Mouse (Mus musculus): ENCODE results near the gene Cct8l1. TPM values are rescaled to one million over a fixed set of nuclear protein-coding genes. Genes with fewer than 3 reads are reported as not detected.

Gene Cct8l1
- polyA plus RNA-seq (2021): not detected

DNA sequence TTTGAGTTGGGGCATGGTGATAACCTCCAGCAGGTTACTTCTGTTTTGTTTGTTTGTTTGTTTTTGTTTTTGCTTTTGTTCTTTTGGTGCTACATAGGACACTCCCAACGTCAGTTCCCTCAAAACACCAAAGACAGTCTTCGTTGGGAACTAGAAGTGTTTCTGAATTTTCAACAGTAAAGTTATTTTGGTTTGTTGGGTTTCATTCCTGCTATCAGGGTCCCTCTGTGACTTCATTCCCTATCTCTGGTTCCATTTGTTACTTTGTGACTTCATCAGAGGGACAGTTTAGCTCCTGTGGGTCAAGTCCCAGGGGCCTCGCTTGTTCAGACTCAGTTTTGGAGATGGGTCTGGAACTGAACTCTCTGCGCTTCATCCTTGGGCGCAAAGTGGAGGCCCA, at the start of gene Cct8l1:
Cct8l1 (plus strand) TSS at position 301 of the 400 bp plus-strand sequence.
- TF ChIP-seq CTCF (IDR thresholded peaks at IDR 0.05): no peak
- in situ Hi-C loops (cut with MboI; ENCODE audit: low pct_unique_long_range_greater_than_20kb): no loop called here

GRCm38 (mm10) chr5:25472070-25472469, 43.8 kb upstream of the Cct8l1 start:
- H3K27me3 ChIP-seq: no peaks in the 10 kb centered on the region
- ATAC-seq (peak; percentile 57), DNase-seq (ENCODE audit: low read depth, low spot score) (peak; percentile 27)
- in situ Hi-C loops (cut with MboI; ENCODE audit: low pct_unique_long_range_greater_than_20kb): no loop called here
- ChIA-PET CTCF (interaction anchor here (0.8 to 1.5 kb wide), 4 partner anchors 10 to 51 kb away, joined by 3 read pairs; partner anchors contain the start of gene Kmt2c), POLR2A (interaction anchor here (0.6 to 2.1 kb wide), 3 partner anchors 21 to 27 kb away, joined by 3 to 10 read pairs (median 3); partner anchors contain the start of gene Kmt2c)
- TF ChIP-seq CTCF (IDR thresholded peaks at IDR 0.05): no peak

More for the DNA sequence above, at the start of gene Cct8l1:
- POLR2A ChIA-PET: no interaction called here
- CTCF ChIA-PET: interaction anchor here (1.3 kb wide), 2 partner anchors 12 to 15 kb away, joined by 3 read pairs; no protein-coding TSS in a partner anchor
- DNase-seq (ENCODE audit: low read depth, low spot score) (no peak), ATAC-seq (no peak)
- no peaks in the 10 kb centered on the region for H3K27me3 ChIP-seq

- CTCF ChIA-PET: no interaction called here
- ATAC-seq (no peak), DNase-seq (ENCODE audit: low read depth, low spot score) (no peak)
- in situ Hi-C loops (cut with MboI; ENCODE audit: low pct_unique_long_range_greater_than_20kb): no loop called here
- POLR2A ChIA-PET: no interaction called here
- no peak for TF ChIP-seq CTCF (IDR thresholded peaks at IDR 0.05)
- H3K27me3 ChIP-seq: no peaks in the 10 kb centered on the region
These were observed 40.1 kb upstream of the Cct8l1 start for GRCm38 (mm10) chr5:25475789-25476188.

DNA sequence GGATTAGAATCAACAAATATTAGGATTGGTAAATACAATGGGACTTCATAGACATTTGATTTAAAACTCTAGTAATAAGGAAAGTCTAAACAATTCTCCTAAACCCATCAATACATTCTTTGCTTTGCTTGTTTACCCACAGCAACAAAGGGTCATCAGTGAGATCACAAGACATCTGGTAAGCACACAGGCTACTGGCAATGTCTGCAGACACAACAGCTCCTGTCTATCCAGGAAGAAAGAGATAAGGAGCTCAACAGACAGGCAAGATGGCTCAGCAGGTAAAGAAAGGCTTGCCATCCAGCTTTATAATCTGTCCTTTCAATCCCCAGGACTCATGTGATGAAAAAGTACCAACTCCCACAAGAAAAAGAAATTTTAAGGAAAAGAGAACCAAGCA, 37.0 kb upstream of the Cct8l1 start:
- in situ Hi-C loops (cut with MboI; ENCODE audit: low pct_unique_long_range_greater_than_20kb): no loop called here
- DNase-seq (ENCODE audit: low read depth, low spot score): no peak
- ChIA-PET CTCF (interaction anchor here (1.2 to 1.6 kb wide), 2 partner anchors 12 to 43 kb away, joined by 3 to 6 read pairs; no protein-coding TSS in a partner anchor), POLR2A (no interaction called here)
- no peak for TF ChIP-seq CTCF (IDR thresholded peaks at IDR 0.05)
- no peak for ATAC-seq
- H3K27me3 ChIP-seq: no peaks in the 10 kb centered on the region

GRCm38 (mm10) chr5:25496652-25497051, 19.2 kb upstream of the Cct8l1 start:
- POLR2A ChIA-PET: interaction anchor here (6.0 kb wide), 1 partner anchor 32 kb away, joined by 32 read pairs; no protein-coding TSS in a partner anchor
- CTCF ChIA-PET: interaction anchor here (1.2 kb wide), 1 partner anchor 75 kb away, joined by 4 read pairs; no protein-coding TSS in a partner anchor
- TF ChIP-seq CTCF (IDR thresholded peaks at IDR 0.05): no peak
- DNase-seq (ENCODE audit: low read depth, low spot score) (no peak), ATAC-seq (no peak)
- in situ Hi-C loops (cut with MboI; ENCODE audit: low pct_unique_long_range_greater_than_20kb): loop anchor here (5.0 kb wide), 1 partner anchor 36 kb away; no protein-coding TSS in a partner anchor
- no peaks in the 10 kb centered on the region for H3K27me3 ChIP-seq

GRCm38 (mm10) chr5:25497369-25497719, 18.5 kb upstream of the Cct8l1 start:
- TF ChIP-seq CTCF (IDR thresholded peaks at IDR 0.05): no peak
- ChIA-PET CTCF (interaction anchor here (1.2 kb wide), 1 partner anchor 76 kb away, joined by 4 read pairs; no protein-coding TSS in a partner anchor), POLR2A (interaction anchor here (1.1 to 6.0 kb wide), 2 partner anchors 24 to 31 kb away, joined by 5 to 32 read pairs; no protein-coding TSS in a partner anchor)
- DNase-seq (ENCODE audit: low read depth, low spot score) (no peak), ATAC-seq (no peak)
- in situ Hi-C loops (cut with MboI; ENCODE audit: low pct_unique_long_range_greater_than_20kb): loop anchor here (5.0 kb wide), 1 partner anchor 35 kb away; no protein-coding TSS in a partner anchor
- no peaks in the 10 kb centered on the region for H3K27me3 ChIP-seq

- ChIA-PET POLR2A (interaction anchor here (1.1 to 6.0 kb wide), 2 partner anchors 25 to 30 kb away, joined by 5 to 32 read pairs; no protein-coding TSS in a partner anchor), CTCF (interaction anchor here (1.1 to 1.2 kb wide), 2 partner anchors 68 to 77 kb away, joined by 3 to 4 read pairs; no protein-coding TSS in a partner anchor)
- TF ChIP-seq CTCF (IDR thresholded peaks at IDR 0.05): no peak
- no peaks in the 10 kb centered on the region for H3K27me3 ChIP-seq
- DNase-seq (ENCODE audit: low read depth, low spot score): no peak
- in situ Hi-C loops (cut with MboI; ENCODE audit: low pct_unique_long_range_greater_than_20kb): loop anchor here (5.0 kb wide), 1 partner anchor 34 kb away; no protein-coding TSS in a partner anchor
- ATAC-seq: peak; percentile 24
These were observed 18.0 kb upstream of the Cct8l1 start for GRCm38 (mm10) chr5:25497720-25498345.

- DNase-seq (ENCODE audit: low read depth, low spot score): no peak
- in situ Hi-C loops (cut with MboI; ENCODE audit: low pct_unique_long_range_greater_than_20kb): loop anchor here (5.0 kb wide), 1 partner anchor 34 kb away; no protein-coding TSS in a partner anchor
- ChIA-PET CTCF (interaction anchor here (1.1 to 1.2 kb wide), 2 partner anchors 26 to 69 kb away, joined by 3 read pairs; no protein-coding TSS in a partner anchor), POLR2A (interaction anchor here (1.1 to 6.0 kb wide), 4 partner anchors 25 to 104 kb away, joined by 3 to 32 read pairs (median 8); no protein-coding TSS in a partner anchor)
- no peaks in the 10 kb centered on the region for H3K27me3 ChIP-seq
- peak; percentile 3 for ATAC-seq
- TF ChIP-seq CTCF (IDR thresholded peaks at IDR 0.05): no peak
These were observed 17.5 kb upstream of the Cct8l1 start, which contains the start of gene Kmt2c for GRCm38 (mm10) chr5:25498346-25498820. Gene Kmt2c (minus strand): TSS chr5:25498783.

DNA sequence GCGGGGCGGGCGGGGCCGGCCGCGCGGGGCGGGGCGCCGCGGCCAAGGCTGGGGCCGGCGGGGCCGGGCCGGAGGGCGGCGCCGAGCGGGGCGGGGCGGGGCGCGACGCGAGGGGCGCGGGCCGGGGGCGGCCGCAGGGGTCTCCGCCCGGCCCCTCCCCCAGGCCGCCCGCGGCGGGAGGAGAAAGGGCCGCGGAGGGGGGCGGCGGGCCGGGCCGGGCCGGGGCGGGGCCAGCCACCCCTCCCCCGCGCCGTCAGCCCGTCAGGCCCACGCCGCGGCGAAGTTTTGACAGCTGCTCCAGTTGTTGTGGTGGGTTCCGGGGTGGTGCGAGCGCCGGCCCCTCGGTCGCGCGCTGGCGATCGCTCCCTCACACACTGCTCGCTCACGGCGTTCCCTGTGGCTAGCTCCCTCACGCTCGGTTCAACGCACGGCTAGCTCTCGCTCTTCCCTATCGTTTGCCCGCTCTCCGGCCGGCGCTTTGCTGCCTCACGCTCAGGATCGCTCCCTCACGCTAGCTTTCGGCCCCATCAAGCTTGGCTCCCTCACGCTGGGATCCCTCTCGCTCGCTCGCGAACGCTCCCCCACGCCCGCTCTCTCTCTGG, 16.9 kb upstream of the Cct8l1 start:
- no peak for TF ChIP-seq CTCF (IDR thresholded peaks at IDR 0.05)
- peak; percentile 66 for ATAC-seq
- CTCF ChIA-PET: interaction anchor here (0.7 to 1.2 kb wide), 3 partner anchors 27 to 69 kb away, joined by 3 read pairs; no protein-coding TSS in a partner anchor

More for the DNA sequence above, 16.9 kb upstream of the Cct8l1 start:
- DNase-seq (ENCODE audit: low read depth, low spot score): no peak
- in situ Hi-C loops (cut with MboI; ENCODE audit: low pct_unique_long_range_greater_than_20kb): loop anchor here (5.0 kb wide), 1 partner anchor 33 kb away; no protein-coding TSS in a partner anchor
- no peaks in the 10 kb centered on the region for H3K27me3 ChIP-seq
- POLR2A ChIA-PET: interaction anchor here (1.2 to 6.0 kb wide), 4 partner anchors 27 to 104 kb away, joined by 3 to 32 read pairs (median 6); no protein-coding TSS in a partner anchor

Data from Patski (cell line).